Mouse (Mus musculus) intestine, embryonic 14.5 days (tissue): ENCODE measurements around the gene Bcl2a1d. TPM values are rescaled to one million over a fixed set of nuclear protein-coding genes. Genes with fewer than 3 reads are reported as not detected.
"Not testable (repeated sequence)": the region's sequence is repeated elsewhere in the genome, so short reads cannot be mapped to it uniquely, and the experiment has no call there.

Source experiments
- ATAC-seq: fragments of 200-750 bp; cut with Nextera tagmentation; replicated peaks from 2 replicates; pipeline ENCODE4 v1.8.0; 2017; ENCODE audit warnings: low read depth, moderate number of reproducible peaks, moderate TSS enrichment, moderate library complexity; ENCODE audit not compliant: low FRiP score, low TSS enrichment
- DNase-seq: peaks from one replicate; pipeline ENCODE4 v3.0.0-alpha.2; 2018; ENCODE audit warnings: low spot score
- H3K27ac ChIP-seq: fragments of 300-500 bp; sonication (generic); 2 replicates; pipeline ENCODE4 v1.5.1; 2014; ENCODE audit warnings: low read depth, mild to moderate bottlenecking, control low read depth
- H3K27me3 ChIP-seq: fragments of 300-500 bp; sonication (generic); replicated peaks from 2 replicates; pipeline ENCODE4 v1.6.1; 2014; ENCODE audit warnings: low read length, control low read depth; ENCODE audit not compliant: control insufficient read depth, insufficient read depth
- H3K36me3 ChIP-seq: fragments of 300-500 bp; sonication (generic); 2 replicates; pipeline ENCODE4 v1.6.1; 2014; ENCODE audit warnings: low read length, control low read depth; ENCODE audit not compliant: control insufficient read depth, insufficient read depth
- H3K4me1 ChIP-seq: fragments of 300-500 bp; sonication (generic); replicated peaks from 2 replicates; pipeline ENCODE4 v1.6.1; 2014; ENCODE audit warnings: low read length, control low read depth, mixed read lengths; ENCODE audit not compliant: control insufficient read depth, insufficient read depth
- H3K4me2 ChIP-seq: fragments of 300-500 bp; sonication (generic); 2 replicates; pipeline ENCODE4 v1.6.1; 2014; ENCODE audit warnings: low read length
- H3K4me3 ChIP-seq: fragments of 300-500 bp; sonication (generic); 2 replicates; pipeline ENCODE4 v1.5.1; 2014; ENCODE audit warnings: low read depth, low read length, control low read depth, mixed read lengths
- H3K9ac ChIP-seq: fragments of 300-500 bp; sonication (generic); 2 replicates; pipeline ENCODE4 v1.6.1; 2014; ENCODE audit warnings: mild to moderate bottlenecking, low read length
- H3K9me3 ChIP-seq: fragments of 300-500 bp; sonication (generic); 2 replicates; pipeline ENCODE4 v1.6.1; 2016; ENCODE audit warnings: low read length, control low read depth; ENCODE audit not compliant: control insufficient read depth
- WGBS: fragments of 180-500 bp; shearing (Covaris S2); extraction: QIAGEN DNeasy Blood & Tissue Kit; methylation state at CpG from one replicate; pipeline ENCODE4 v1.1.7; 2014; 5-methylcytosine and 5-hydroxymethylcytosine counted together
- polyA plus RNA-seq: library from polyadenylated mRNA; unstranded; fragments of >200 nt; fragmentation: Nextera tagmentation; extraction: Ambion mirVana; gene quantifications from 2 replicates; pipeline ENCODE4 v1.2.1, GENCODE M21; 2014

Bcl2a1d gene
- 0.51 and 1.3 TPM in 2 replicates for polyA plus RNA-seq

GRCm38 (mm10) chr9:88731728-88732127 lies at the start of gene Bcl2a1d:
Gene Bcl2a1d, minus strand, starts transcription at chr9:88731914.
- H3K4me3 ChIP-seq, H3K9ac ChIP-seq, H3K36me3 ChIP-seq, DNase-seq, H3K4me2 ChIP-seq, H3K27ac ChIP-seq, H3K4me1 ChIP-seq, H3K27me3 ChIP-seq, ATAC-seq, H3K9me3 ChIP-seq: not testable (repeated sequence)
- WGBS, result 74% methylated on average over 5 of the region's 5 CpGs

- H3K4me3 ChIP-seq, result not testable (repeated sequence)
Measured at GRCm38 (mm10) chr9:88770239-88770638, 38.5 kb upstream of the Bcl2a1d start.

GRCm38 (mm10) chr9:88769470-88769869 lies 37.8 kb upstream of the Bcl2a1d start:
- DNase-seq, H3K27ac ChIP-seq, H3K27me3 ChIP-seq, H3K4me1 ChIP-seq, H3K9ac ChIP-seq, H3K9me3 ChIP-seq, H3K4me2 ChIP-seq, H3K4me3 ChIP-seq, H3K36me3 ChIP-seq, ATAC-seq: not testable (repeated sequence)
- 74% methylated on average over 4 of the region's 5 CpGs for WGBS

More at GRCm38 (mm10) chr9:88770239-88770638, 38.5 kb upstream of the Bcl2a1d start:
- WGBS, result 79% methylated on average over 2 of the region's 6 CpGs
- H3K9ac ChIP-seq, DNase-seq, H3K4me2 ChIP-seq, H3K27ac ChIP-seq, H3K9me3 ChIP-seq, H3K36me3 ChIP-seq, H3K27me3 ChIP-seq, H3K4me1 ChIP-seq, ATAC-seq: not testable (repeated sequence)

- not testable (repeated sequence) for ATAC-seq, H3K4me2 ChIP-seq
- no CpG with 5 or more reads among the region's 2 CpGs for WGBS
Measured at GRCm38 (mm10) chr9:88746687-88747086, 15.0 kb upstream of the Bcl2a1d start.

GRCm38 (mm10) chr9:88746046-88746445 lies 14.3 kb upstream of the Bcl2a1d start:
- not testable (repeated sequence) for H3K4me3 ChIP-seq, H3K27ac ChIP-seq, ATAC-seq, H3K9ac ChIP-seq, DNase-seq, H3K36me3 ChIP-seq, H3K27me3 ChIP-seq, H3K9me3 ChIP-seq, H3K4me2 ChIP-seq, H3K4me1 ChIP-seq
- WGBS, result no CpG with 5 or more reads among the region's 2 CpGs

More at GRCm38 (mm10) chr9:88746687-88747086, 15.0 kb upstream of the Bcl2a1d start:
- H3K27ac ChIP-seq, H3K9ac ChIP-seq, H3K27me3 ChIP-seq, H3K4me1 ChIP-seq, DNase-seq, H3K4me3 ChIP-seq, H3K9me3 ChIP-seq, H3K36me3 ChIP-seq: not testable (repeated sequence)

- H3K4me3 ChIP-seq, H3K4me2 ChIP-seq, H3K9me3 ChIP-seq, H3K9ac ChIP-seq, ATAC-seq, H3K36me3 ChIP-seq, H3K27me3 ChIP-seq, H3K27ac ChIP-seq, H3K4me1 ChIP-seq, DNase-seq: not testable (repeated sequence)
Measured at GRCm38 (mm10) chr9:88735289-88735688, 3.6 kb upstream of the Bcl2a1d start.

- not testable (repeated sequence) for H3K36me3 ChIP-seq, H3K4me2 ChIP-seq, ATAC-seq, H3K9me3 ChIP-seq, H3K4me1 ChIP-seq, H3K27me3 ChIP-seq, H3K4me3 ChIP-seq, H3K27ac ChIP-seq, DNase-seq, H3K9ac ChIP-seq
- WGBS, result 79% methylated on average over 1 of the region's 1 CpGs
Measured at GRCm38 (mm10) chr9:88733182-88733581, 1.5 kb upstream of the Bcl2a1d start.

- H3K36me3 ChIP-seq, H3K4me2 ChIP-seq, H3K4me3 ChIP-seq, ATAC-seq, H3K27ac ChIP-seq, DNase-seq, H3K4me1 ChIP-seq, H3K9me3 ChIP-seq, H3K27me3 ChIP-seq, H3K9ac ChIP-seq: not testable (repeated sequence)
- WGBS, result 67% methylated on average over 1 of the region's 3 CpGs
Measured at GRCm38 (mm10) chr9:88732334-88732733, 620 bp upstream of the Bcl2a1d start.

- not testable (repeated sequence) for H3K27ac ChIP-seq, H3K36me3 ChIP-seq, DNase-seq, H3K4me3 ChIP-seq, H3K4me2 ChIP-seq, H3K9me3 ChIP-seq, ATAC-seq, H3K27me3 ChIP-seq, H3K9ac ChIP-seq, H3K4me1 ChIP-seq
Measured at GRCm38 (mm10) chr9:88728311-88728710, 3.4 kb downstream of the Bcl2a1d start.
